Mouse (Mus musculus): ENCODE measurements around the gene Slc22a14. TPM values are rescaled to one million over a fixed set of nuclear protein-coding genes. Genes with fewer than 3 reads are reported as not detected.

The Slc22a14 gene
- 251 TPM for polyA plus RNA-seq (2014; fragmentation: Illumina TruSeq; extraction: RNeasy Lipid Tissue Mini Kit (QIAGEN cat#74804); ENCODE audit: low read depth, low replicate concordance)

DNA sequence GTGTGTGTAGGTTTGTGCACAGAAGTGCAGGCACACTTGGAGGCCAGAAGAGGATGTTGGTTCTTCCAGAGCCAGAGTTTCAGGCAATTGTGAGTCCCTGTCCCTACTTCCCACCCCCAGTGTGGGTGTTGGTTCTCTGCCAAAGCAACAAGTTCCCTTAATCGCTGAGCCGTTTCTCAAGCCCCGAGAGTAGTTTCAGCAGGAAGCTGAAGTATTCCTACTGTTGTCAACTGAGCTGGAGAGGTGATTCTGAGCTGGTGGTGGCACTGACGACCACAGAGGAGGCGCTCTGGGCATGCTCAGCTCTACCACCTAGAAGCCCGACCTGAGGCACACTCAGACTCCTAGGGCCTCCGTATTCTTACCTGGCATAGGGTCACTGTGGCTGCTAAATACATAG, at the start of gene Slc22a14:
Gene Slc22a14 (minus strand): TSS at position 270 of the 400 bp plus-strand sequence.

DNA sequence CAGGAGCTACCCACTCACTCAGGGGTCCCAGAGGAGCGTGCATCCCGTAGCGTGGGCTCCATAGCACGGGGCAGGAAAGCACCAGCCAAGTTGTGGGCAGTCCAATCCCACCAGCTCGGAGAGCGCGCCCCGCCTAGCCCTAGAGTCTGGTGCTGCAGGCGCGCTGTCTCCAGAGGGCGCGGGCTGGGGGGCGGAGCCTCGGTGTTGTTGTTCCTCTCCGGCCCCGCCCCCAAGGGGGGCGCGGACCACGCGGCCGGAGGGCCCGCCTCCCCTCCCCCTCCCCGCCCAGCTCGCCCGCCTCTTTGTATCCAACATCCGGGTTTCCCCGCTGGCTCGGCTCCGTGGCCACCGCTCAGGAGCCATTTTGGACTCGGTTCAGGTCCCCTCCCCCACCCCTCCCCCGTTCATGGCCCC, 36.5 kb upstream of the Slc22a14 start, which contains the start of gene Acvr2b:
Gene Acvr2b (plus strand): TSS at position 318 of the 414 bp plus-strand sequence.

DNA sequence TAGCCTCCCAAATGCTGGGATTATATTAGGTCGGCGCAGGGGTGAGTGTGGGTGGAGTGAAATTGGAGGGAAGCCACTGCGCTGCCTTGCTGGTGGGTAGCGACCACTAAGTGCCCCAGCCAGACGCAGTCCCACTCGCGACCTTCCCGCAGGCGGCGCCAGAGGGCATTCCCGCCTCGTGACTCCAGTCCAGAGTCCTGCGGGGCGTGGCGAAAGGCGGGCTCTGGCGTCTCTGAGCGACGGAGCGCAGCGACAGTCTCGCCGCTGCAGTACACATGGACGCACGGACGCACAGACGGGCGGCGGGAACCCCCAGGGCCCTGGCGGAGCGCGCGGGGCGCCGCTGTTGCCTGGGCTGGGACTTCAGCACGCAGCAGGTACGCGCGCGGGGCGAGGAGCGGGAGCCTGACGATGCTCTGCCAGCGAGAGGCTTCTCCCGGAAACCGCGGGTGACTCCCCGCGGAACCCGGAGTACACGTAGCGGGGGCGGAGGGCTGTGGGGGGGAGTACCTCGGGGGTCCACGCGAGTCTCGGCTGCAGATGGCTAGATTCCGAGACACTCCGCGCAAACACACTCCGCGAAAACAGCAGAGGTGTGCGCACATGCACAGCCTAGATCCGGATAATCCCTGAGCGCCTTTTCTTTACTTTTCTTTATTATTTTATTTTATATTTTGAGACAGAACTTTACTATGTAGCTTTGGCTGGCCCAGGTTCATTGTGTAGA, 7.9 kb downstream of the Slc22a14 start, which contains the start of gene Xylb:
Gene Xylb (plus strand): TSS at position 51 of the 727 bp plus-strand sequence.

DNA sequence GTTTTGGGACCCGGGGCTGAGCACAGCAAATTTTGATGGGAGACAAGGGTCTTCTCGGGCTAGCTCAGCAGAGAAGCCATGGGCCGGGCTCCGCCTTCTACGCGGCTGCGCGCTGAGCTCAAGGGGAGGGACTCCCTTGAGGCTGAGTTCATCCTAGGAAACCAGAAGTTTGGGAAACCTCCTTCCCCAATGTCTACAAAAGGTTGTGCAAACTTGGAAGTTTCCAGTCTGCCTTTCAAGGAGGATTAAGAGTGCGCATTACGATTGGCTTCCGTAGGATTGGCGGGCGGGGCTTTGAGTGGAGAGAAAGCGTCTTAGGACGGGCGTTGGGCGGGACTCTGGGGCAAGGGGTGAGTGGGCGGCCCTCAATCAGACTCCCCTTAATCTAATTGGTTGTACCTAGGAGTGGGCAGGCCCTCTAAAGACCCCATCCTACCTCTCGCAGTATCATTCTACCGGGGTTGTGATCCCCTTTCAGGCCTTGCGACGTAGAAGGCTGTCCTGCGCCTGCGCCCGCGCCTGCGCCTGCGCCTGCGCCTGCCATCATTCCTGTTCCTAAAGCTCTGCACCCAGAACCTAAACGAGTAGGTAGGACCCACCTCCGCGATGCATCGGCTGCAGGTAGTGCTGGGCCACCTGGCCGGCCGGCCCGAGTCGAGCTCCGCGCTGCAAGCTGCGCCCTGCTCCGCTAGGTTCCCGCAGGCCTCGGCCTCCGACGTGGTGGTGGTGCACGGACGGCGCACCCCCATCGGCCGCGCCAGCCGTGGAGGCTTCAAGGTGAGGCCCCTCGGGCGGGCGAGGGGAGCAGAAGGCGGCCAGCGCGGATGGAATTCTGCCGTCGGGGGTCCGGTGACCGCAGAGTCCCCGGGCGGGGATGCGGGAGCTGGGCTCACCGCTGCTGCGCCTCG, 24.2 kb downstream of the Slc22a14 start, which contains the start of gene Myd88:
Gene Myd88 (minus strand): TSS at position 503 of the 908 bp plus-strand sequence.

DNA sequence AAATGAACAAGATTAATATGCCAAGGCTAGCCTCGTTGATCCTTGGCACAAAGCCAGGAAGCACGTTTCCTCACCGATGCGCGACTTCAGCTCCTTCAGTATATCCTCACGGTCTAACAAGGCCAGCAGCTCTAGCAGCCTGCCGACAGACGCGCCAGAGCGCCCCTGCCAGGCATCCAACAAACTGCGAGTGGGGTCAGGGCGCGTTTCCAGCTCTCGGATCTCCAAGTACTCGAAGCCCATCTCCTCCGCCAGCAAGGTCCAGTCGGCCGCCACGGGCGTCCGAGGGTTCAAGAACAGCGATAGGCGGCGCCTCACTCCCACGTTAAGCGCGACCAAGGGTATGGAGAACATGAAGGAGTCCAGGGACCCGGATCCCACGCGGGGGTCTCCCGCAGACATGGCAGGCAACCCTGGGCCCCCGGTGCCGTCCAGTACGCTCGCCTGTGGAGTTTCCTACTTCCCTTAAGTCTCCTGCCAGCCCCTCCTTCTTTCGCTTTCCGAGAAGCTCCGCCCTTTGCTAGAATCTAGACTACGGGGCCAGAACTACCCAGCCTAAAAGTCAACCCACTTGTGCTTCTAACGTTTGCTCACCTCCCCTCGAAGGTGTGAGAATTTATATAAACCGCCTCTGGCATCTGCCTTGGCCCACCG, 25.7 kb downstream of the Slc22a14 start, which contains the start of gene Acaa1a:
Gene Acaa1a (plus strand): TSS at position 119 of the 654 bp plus-strand sequence.

DNA sequence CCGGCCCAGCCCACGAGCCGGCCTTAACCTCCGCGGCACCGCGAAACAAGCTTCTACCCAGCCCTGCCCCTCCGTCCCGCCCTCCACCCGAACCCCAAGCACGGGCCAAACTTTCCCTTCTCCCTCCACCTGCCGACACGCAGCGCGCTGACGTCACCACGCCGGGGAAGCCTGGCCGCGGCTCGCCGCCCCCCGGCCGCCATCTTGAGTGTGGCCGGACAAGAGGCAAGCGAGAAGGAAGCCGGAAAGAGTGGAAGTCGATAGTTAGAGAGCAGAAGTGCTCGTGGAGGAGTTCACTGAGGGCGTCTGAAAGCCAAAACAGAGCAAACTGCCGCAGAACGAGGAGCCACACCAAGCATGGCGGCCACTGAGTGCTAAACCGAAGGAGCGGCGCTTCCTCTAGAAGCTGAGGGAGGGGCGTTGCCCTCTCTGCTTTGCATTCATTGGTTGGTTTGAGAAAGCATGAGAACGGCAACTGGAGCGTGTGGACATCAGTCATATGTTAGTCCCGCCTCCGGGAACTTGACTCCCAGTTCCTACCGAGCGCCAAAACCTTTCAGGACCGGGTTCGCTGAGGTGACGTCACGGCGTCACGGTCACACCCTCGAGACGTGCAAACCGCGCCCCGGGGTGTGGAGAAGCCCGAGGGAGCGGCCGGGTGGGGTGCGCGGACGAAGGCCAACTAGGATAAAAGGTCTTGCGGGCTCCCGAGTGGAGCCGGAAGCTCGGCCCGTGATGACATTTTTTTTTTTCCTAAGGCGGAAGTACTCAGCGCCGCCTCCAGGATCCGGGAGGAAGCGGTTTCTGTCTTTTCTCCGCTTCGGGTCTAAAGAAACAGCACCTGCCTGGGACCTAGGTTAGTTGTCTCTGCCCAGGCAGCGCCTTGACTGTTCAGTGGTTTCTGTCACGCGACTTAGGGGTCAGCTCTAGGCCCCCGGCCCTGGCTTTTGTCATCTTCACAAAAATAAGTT, 42.8 kb downstream of the Slc22a14 start, which contains the start of gene Oxsr1:
Gene Oxsr1 (minus strand): TSS at position 139 of the 971 bp plus-strand sequence.

DNA sequence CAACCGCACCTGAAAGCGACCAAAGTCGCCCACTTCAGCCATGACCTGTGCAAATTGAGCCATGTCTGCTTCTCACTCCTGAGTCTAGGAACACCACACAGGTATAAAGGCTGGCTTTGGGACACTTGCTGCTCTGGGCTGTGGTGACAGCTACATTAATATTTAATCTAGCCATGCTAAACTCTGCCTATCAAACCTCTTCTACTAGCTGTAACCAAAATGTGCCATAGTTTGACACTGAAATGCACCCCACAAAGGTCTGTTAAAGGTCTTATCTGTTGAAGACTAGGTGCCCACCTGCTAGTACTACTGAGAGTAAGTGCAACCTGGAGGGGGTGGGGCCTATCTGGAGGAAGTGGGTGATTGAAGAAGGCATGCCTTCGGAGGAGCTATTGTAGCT, 156.4 kb downstream of the Slc22a14 start, which contains the start of gene Slc22a13:
Gene Slc22a13 (minus strand): TSS at position 101 of the 400 bp plus-strand sequence.

DNA sequence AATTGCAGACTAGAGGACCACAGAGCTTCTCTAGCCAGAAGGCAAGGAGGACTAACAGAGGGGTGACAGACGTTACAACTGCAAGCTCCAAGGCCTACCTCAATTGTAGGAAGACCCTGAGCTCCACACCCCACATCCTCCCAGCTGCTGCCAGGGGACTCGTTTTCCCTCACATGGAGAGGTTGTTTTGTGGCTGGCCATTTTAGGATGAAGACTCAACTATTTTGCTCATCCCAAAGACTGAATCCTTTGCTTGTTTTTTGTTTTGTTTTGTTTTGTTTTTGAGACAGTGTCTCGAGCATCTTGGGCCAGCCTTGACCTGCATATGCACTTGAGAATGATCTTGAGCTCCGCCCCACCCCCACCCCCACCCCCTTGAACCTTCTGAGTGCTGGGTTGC, 206.5 kb downstream of the Slc22a14 start, which contains the start of gene Gm47289:
Gene Gm47289 (plus strand): TSS at position 301 of the 400 bp plus-strand sequence.

DNA sequence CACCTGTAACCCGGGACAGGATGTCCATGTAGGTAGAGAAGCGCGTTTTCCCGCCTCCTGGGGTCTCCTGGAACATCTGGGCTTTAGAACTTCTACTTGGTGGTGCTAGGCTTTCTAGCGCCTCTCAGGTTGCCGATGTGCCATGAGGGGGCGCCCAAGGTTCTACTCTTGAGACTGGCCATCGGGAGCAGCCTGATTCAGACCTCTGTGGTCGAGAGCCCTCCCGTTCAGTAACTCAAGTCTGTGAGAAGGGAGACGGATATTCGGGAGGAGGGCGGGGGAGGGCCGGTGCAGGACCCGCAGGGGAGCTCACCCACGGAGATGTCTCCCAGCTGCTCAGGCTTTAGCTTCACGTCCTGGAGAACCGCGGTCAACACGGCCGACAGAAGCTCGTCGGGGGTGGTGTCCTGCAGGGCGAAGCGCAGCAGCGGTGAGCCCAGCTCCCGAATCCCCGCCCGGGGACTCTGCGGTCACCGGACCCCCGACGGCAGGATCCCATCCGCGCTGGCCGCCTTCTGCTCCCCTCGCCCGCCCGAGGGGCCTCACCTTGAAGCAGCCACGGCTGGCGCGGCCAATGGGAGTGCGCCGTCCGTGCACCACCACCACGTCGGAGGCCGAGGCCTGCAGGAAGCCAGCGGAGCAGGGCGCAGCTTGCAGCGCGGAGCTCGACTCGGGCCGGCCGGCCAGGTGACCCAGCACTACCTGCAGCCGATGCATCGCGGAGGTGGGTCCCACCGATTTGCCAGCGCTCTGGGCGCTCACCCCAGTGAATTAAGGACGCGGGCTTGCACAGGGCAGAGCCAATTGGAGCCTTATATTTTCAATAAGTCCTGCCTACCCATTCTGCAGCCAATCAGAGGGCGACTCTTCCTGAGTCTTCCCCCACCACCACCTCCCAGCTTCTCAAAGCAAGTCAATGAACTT, 208.8 kb downstream of the Slc22a14 start, which contains the start of gene Acaa1b:
Gene Acaa1b (minus strand): TSS at position 816 of the 924 bp plus-strand sequence.

Other genes starting within 250 kb of the Slc22a14 start
- not detected for gene Acaa1b, start 208.5 kb downstream of the Slc22a14 start, polyA plus RNA-seq (2014; fragmentation: Illumina TruSeq; extraction: RNeasy Lipid Tissue Mini Kit (QIAGEN cat#74804); ENCODE audit: low read depth, low replicate concordance)
- gene Gm47289, start 206.4 kb downstream of the Slc22a14 start, polyA plus RNA-seq (2014; fragmentation: Illumina TruSeq; extraction: RNeasy Lipid Tissue Mini Kit (QIAGEN cat#74804); ENCODE audit: low read depth, low replicate concordance), result not detected
- not detected for gene Slc22a13, start 156.5 kb downstream of the Slc22a14 start, polyA plus RNA-seq (2014; fragmentation: Illumina TruSeq; extraction: RNeasy Lipid Tissue Mini Kit (QIAGEN cat#74804); ENCODE audit: low read depth, low replicate concordance)
- gene Oxsr1, start 43.1 kb downstream of the Slc22a14 start, polyA plus RNA-seq (2014; fragmentation: Illumina TruSeq; extraction: RNeasy Lipid Tissue Mini Kit (QIAGEN cat#74804); ENCODE audit: low read depth, low replicate concordance), result 13.5 TPM
- 0.59 TPM for gene Acaa1a, start 25.9 kb downstream of the Slc22a14 start, polyA plus RNA-seq (2014; fragmentation: Illumina TruSeq; extraction: RNeasy Lipid Tissue Mini Kit (QIAGEN cat#74804); ENCODE audit: low read depth, low replicate concordance)
- gene Myd88, start 24.1 kb downstream of the Slc22a14 start, polyA plus RNA-seq (2014; fragmentation: Illumina TruSeq; extraction: RNeasy Lipid Tissue Mini Kit (QIAGEN cat#74804); ENCODE audit: low read depth, low replicate concordance), result 5.8 TPM
- 3.6 TPM for gene Xylb, start 8.2 kb downstream of the Slc22a14 start, polyA plus RNA-seq (2014; fragmentation: Illumina TruSeq; extraction: RNeasy Lipid Tissue Mini Kit (QIAGEN cat#74804); ENCODE audit: low read depth, low replicate concordance)
- 0.22 TPM for gene Acvr2b, start 36.6 kb upstream of the Slc22a14 start, polyA plus RNA-seq (2014; fragmentation: Illumina TruSeq; extraction: RNeasy Lipid Tissue Mini Kit (QIAGEN cat#74804); ENCODE audit: low read depth, low replicate concordance)
- 2.8 TPM for gene Exog, start 79.4 kb upstream of the Slc22a14 start, polyA plus RNA-seq (2014; fragmentation: Illumina TruSeq; extraction: RNeasy Lipid Tissue Mini Kit (QIAGEN cat#74804); ENCODE audit: low read depth, low replicate concordance)
- 0.07 TPM for gene Scn5a, start 213.5 kb upstream of the Slc22a14 start, polyA plus RNA-seq (2014; fragmentation: Illumina TruSeq; extraction: RNeasy Lipid Tissue Mini Kit (QIAGEN cat#74804); ENCODE audit: low read depth, low replicate concordance)